Mouse (Mus musculus) liver, adult 2 months (tissue): ENCODE measurements around the gene Lrrc36. TPM values are rescaled to one million over a fixed set of nuclear protein-coding genes. Genes with fewer than 3 reads are reported as not detected.

Source experiments
- DNase-seq: peaks from one replicate; pipeline ENCODE4 v3.0.0-alpha.2; 2011; ENCODE audit warnings: low read depth, low spot score; ENCODE audit errors: extremely low read depth
- H3K27ac ChIP-seq: fragments of 200-500 bp; replicated peaks from 2 replicates; pipeline ENCODE4 v1.5.1; 2012; ENCODE audit warnings: low read depth, mild to moderate bottlenecking, control low read depth, inconsistent platforms, low read length; ENCODE audit not compliant: insufficient read depth
- H3K27me3 ChIP-seq: fragments of 200-500 bp; 2 replicates; pipeline ENCODE4 v1.6.1; 2012; ENCODE audit warnings: mild to moderate bottlenecking, moderate library complexity, low read length, inconsistent platforms; ENCODE audit not compliant: control insufficient read depth, insufficient read depth
- H3K36me3 ChIP-seq: fragments of 200-500 bp; 2 replicates; pipeline ENCODE4 v1.6.1; 2012; ENCODE audit warnings: low read length, inconsistent platforms; ENCODE audit not compliant: control insufficient read depth, insufficient read depth
- H3K4me1 ChIP-seq: fragments of 200-500 bp; 2 replicates; pipeline ENCODE4 v1.6.1; 2011; ENCODE audit warnings: low read length; ENCODE audit not compliant: control insufficient read depth, insufficient read depth
- H3K4me3 ChIP-seq: fragments of 200-500 bp; 2 replicates; pipeline ENCODE4 v1.5.1; 2011; ENCODE audit warnings: low read depth, mild to moderate bottlenecking, control low read depth, low read length, moderate library complexity; ENCODE audit not compliant: insufficient read depth
- H3K79me2 ChIP-seq: fragments of 200-500 bp; 2 replicates; pipeline ENCODE4 v1.6.1; 2012; ENCODE audit warnings: inconsistent platforms, mild to moderate bottlenecking, low read length, moderate library complexity; ENCODE audit not compliant: control insufficient read depth, insufficient read depth
- H3K9ac ChIP-seq: fragments of 200-500 bp; 2 replicates; pipeline ENCODE4 v1.6.1; 2012; ENCODE audit warnings: low read depth, mild to moderate bottlenecking, control low read depth, inconsistent platforms, low read length
- CTCF ChIP-seq: fragments of 200-500 bp; IDR thresholded peaks from 2 replicates; pipeline ENCODE4 v1.5.1; 2011; ENCODE audit warnings: low read depth, low read length, control low read depth
- POLR2A ChIP-seq: fragments of 200-500 bp; IDR thresholded peaks from 2 replicates; pipeline ENCODE4 v1.6.1; 2011; ENCODE audit warnings: low read length, control low read depth; ENCODE audit not compliant: insufficient read depth; ENCODE audit errors: extremely low read depth
- WGBS: fragments of 180-500 bp; shearing (Covaris S2); methylation state at CpG from one replicate; pipeline ENCODE4 v1.1.7; 2018; 5-methylcytosine and 5-hydroxymethylcytosine counted together
- polyA plus RNA-seq: library from polyadenylated mRNA; depleted of rRNA; stranded (reverse); fragments of >200 nt; gene quantifications from 2 replicates; pipeline ENCODE4 v1.2.3, GENCODE M21; 2012
- total RNA-seq: library from RNA; depleted of rRNA; stranded (reverse); fragments of >200 nt; gene quantifications from 2 replicates; pipeline ENCODE4 v1.2.3, GENCODE M21; 2014

The Lrrc36 gene
- total and polyA plus RNA-seq, 2 experiments: not detected

GRCm38 (mm10) chr8:105464595-105464994, 51.2 kb downstream of the Lrrc36 start:
- Histone ChIP-seq H3K4me3 (no peak overlapping the region), H3K27me3 (no peaks in the 10 kb centered on the region), H3K36me3 (no peaks in the 10 kb centered on the region), H3K9ac (no peak overlapping the region), H3K27ac (no peak overlapping the region), H3K4me1 (no peaks in the 10 kb centered on the region), H3K79me2 (no peaks in the 10 kb centered on the region)
- TF ChIP-seq POLR2A: no peak
- WGBS: 85% methylated on average over 7 of the region's 7 CpGs
- no peak for DNase-seq

DNA sequence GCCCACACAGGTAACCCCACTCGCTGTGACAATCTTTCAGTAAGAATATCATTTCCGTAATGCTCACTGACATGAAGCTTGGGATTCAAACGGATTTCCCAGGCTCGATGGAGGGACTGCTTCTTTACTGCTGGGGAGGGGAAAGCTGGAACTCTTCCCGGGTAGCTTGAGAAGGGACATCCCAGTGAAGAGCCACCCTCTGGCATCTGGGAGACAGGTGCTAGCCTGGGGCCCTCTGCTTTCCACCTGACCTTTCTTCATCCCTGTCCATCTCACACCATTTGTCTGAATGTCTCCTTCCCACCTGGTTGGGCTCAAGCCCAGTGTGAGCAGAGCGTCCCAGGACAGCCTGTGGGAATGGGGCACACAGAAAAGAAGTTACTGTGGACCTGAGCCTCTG, 52.9 kb downstream of the Lrrc36 start:
- no peaks in the 10 kb centered on the region for H3K4me1 ChIP-seq
- DNase-seq: no peak
- no peaks in the 10 kb centered on the region for H3K36me3 ChIP-seq
- no peak overlapping the region for H3K9ac ChIP-seq
- H3K79me2 ChIP-seq: no peaks in the 10 kb centered on the region
- TF ChIP-seq CTCF (no peak), POLR2A (no peak)
- WGBS: 82% methylated on average over 6 of the region's 6 CpGs
- no peak overlapping the region for H3K27ac ChIP-seq
- no peak overlapping the region for H3K4me3 ChIP-seq
- no peaks in the 10 kb centered on the region for H3K27me3 ChIP-seq

- no peak for TF ChIP-seq POLR2A
- no peak for TF ChIP-seq CTCF
Measured at GRCm38 (mm10) chr8:105466700-105467291, 53.4 kb downstream of the Lrrc36 start.

GRCm38 (mm10) chr8:105467396-105467985, 54.1 kb downstream of the Lrrc36 start:
- H3K36me3 ChIP-seq: no peaks in the 10 kb centered on the region
- 94% methylated on average over 10 of the region's 10 CpGs for WGBS
- TF ChIP-seq POLR2A (no peak), CTCF (no peak)

More at GRCm38 (mm10) chr8:105466700-105467291, 53.4 kb downstream of the Lrrc36 start:
- H3K4me1 ChIP-seq: 0 out of 2 replicates have a peak, but pooled peaks cover 3% of the 10 kb centered on the region
- H3K4me3 ChIP-seq: no peak overlapping the region
- WGBS: 57% methylated on average over 7 of the region's 7 CpGs
- no peaks in the 10 kb centered on the region for H3K27me3 ChIP-seq
- H3K36me3 ChIP-seq: no peaks in the 10 kb centered on the region
- H3K27ac ChIP-seq: no peak overlapping the region
- peak; percentile 56 for DNase-seq
- H3K9ac ChIP-seq: no peak overlapping the region
- H3K79me2 ChIP-seq: no peaks in the 10 kb centered on the region

DNA sequence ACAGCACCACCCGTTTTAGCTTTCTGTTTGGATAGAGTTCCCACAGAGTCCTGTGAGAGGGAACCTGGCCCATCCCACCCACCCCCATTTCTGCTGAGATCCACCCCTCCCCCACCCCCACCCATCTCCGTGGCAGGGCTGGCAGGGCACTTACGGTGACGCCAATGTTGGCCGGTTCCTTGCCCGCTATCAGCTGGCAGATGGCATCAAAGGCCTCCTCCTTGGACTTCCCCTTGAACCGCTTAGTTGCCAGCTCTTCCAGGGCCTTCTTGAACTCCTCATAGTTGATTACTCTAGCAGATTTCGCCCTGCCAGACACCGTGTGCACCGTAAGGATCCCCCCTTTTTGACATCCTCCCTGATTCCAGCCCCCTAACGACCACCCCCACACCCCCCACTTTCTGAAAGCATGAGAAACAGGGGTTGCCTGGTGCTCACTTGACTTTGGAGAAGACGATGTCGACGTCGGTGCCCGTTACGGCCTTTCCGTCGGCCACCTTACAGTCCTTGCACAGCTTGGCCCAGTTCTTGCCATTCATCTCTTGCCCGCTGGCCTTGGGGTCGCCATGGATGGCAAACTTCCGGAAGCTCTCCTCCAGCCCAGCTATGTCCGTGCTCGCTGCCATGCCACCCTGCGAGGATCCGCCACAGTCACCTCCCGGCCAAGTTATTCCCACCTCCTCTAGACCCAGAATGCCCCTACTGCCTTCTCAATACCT, 54.8 kb downstream of the Lrrc36 start:
- Histone ChIP-seq H3K9ac (no peak overlapping the region), H3K4me1 (0 out of 2 replicates have a peak, but pooled peaks cover 3% of the 10 kb centered on the region), H3K79me2 (no peaks in the 10 kb centered on the region), H3K4me3 (no peak overlapping the region), H3K27ac (no peak overlapping the region), H3K36me3 (no peaks in the 10 kb centered on the region), H3K27me3 (no peaks in the 10 kb centered on the region)
- DNase-seq: no peak
- WGBS: 90% methylated on average over 27 of the region's 27 CpGs
- no peak for TF ChIP-seq CTCF
- TF ChIP-seq POLR2A: no peak

More at GRCm38 (mm10) chr8:105467396-105467985, 54.1 kb downstream of the Lrrc36 start:
- H3K27ac ChIP-seq: no peak overlapping the region
- 0 out of 2 replicates have a peak, but pooled peaks cover 3% of the 10 kb centered on the region for H3K4me1 ChIP-seq
- no peak overlapping the region for H3K9ac ChIP-seq
- no peaks in the 10 kb centered on the region for H3K79me2 ChIP-seq
- H3K27me3 ChIP-seq: no peaks in the 10 kb centered on the region
- no peak overlapping the region for H3K4me3 ChIP-seq
- DNase-seq: no peak
